Mouse (Mus musculus): ENCODE data around the gene Tmem131l. TPM values are rescaled to one million over a fixed set of nuclear protein-coding genes. Genes with fewer than 3 reads are reported as not detected.
"Not testable (repeated sequence)": the region's sequence is repeated elsewhere in the genome, so short reads cannot be mapped to it uniquely, and the experiment has no call there.

Gene Tmem131l
- polyA plus RNA-seq, 1 experiment from 2014 or later, result 32.0 TPM

- no peaks in the 10 kb centered on the region for H3K4me1 ChIP-seq
- H3K9me3 ChIP-seq (replicated peaks), result no peaks in the 10 kb centered on the region
- no peaks in the 10 kb centered on the region for H3K27me3 ChIP-seq (replicated peaks)
- peaks cover 41% of the 10 kb centered on the region for H3K36me3 ChIP-seq
- H3K9ac ChIP-seq, result no peak overlapping the region
- ATAC-seq, result no peak
- 54% methylated on average over 3 of the region's 3 CpGs for WGBS (ENCODE audit: insufficient replicate concordance)
- H3K27ac ChIP-seq, result no peak overlapping the region
- H3K4me2 ChIP-seq, result no peak overlapping the region
- H3K4me3 ChIP-seq, result no peak overlapping the region
Observed at GRCm38 (mm10) chr3:83895811-83896210, 144.2 kb downstream of the Tmem131l start.

DNA sequence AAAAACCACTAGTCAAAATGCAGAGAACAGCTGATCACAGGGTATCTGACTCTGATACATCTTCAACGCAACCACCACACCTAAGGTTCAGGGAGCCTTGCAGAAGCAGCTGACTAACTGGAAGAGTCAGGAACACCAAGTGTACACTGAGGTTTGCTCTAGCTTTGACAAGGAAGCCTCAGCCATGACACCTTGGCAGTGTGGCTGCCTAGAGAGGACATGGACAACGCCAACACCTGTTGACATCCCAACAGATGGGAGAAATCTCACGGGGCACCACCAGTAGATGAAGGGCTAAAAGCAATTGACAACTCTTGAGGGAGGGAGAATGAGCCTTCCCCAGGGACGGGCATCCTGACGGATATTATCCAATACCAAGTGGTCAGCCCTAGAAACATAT is 144.9 kb downstream of the Tmem131l start:
- no peak overlapping the region for H3K9ac ChIP-seq
- H3K4me3 ChIP-seq, result no peak overlapping the region
- 86% methylated on average over 5 of the region's 5 CpGs for WGBS (ENCODE audit: insufficient replicate concordance)
- H3K4me1 ChIP-seq, result no peaks in the 10 kb centered on the region
- no peak overlapping the region for H3K4me2 ChIP-seq
- H3K27ac ChIP-seq, result no peak overlapping the region
- ATAC-seq, result no peak
- peaks cover 34% of the 10 kb centered on the region for H3K36me3 ChIP-seq
- H3K27me3 ChIP-seq (replicated peaks), result no peaks in the 10 kb centered on the region
- no peaks in the 10 kb centered on the region for H3K9me3 ChIP-seq (replicated peaks)

- Histone ChIP-seq H3K9me3 (replicated peaks) (no peaks in the 10 kb centered on the region), H3K27me3 (replicated peaks) (no peaks in the 10 kb centered on the region), H3K27ac (no peak overlapping the region), H3K9ac (no peak overlapping the region), H3K4me1 (no peaks in the 10 kb centered on the region), H3K4me2 (no peak overlapping the region), H3K36me3 (no peaks in the 10 kb centered on the region), H3K4me3 (no peak overlapping the region)
- no peak for ATAC-seq
- WGBS (ENCODE audit: insufficient replicate concordance), result 40% methylated on average over 2 of the region's 2 CpGs
Observed at GRCm38 (mm10) chr3:83885163-83885562, 154.8 kb downstream of the Tmem131l start.

DNA sequence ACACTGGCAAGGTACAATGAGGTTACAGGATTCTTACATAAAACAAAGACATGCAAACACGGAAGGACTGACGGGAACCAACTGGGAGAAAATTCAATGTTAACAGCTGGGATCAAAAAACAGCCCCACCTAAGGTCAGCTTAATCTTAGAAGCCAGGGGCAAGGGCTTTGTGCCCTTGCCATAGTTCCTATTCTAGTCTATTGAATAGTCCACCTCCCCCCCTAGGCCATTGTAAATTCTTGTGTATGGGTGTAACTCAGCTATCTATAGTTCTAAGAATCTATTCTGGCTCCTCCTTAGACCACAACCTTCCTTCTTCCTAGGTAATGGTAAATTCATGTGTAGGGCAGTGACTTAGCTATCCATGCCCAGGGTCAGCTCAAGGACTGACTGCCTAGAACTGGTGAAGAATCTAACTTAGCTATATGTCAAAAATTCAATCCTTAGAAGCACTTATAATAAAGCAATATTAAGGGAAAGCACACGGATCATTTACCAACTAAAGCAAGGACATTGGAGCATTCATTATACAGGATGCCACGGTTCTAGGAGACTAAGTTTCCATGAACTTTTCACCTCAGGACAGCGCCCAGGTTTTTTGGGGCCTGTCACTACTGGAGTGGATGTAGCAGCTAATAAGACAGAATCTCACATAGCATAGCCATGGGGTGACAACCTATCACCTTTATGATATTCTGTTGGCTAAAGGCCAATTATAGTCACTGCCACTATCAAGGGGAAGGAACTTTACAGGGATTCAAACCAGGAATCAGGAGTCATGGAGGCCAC is 160.5 kb downstream of the Tmem131l start:
- not testable (repeated sequence) for H3K9me3 ChIP-seq (replicated peaks); H3K36me3 ChIP-seq; H3K27ac ChIP-seq; H3K27me3 ChIP-seq (replicated peaks); H3K4me2 ChIP-seq; H3K4me3 ChIP-seq; H3K4me1 ChIP-seq; H3K9ac ChIP-seq; ATAC-seq
- 71% methylated on average over 5 of the region's 5 CpGs for WGBS (ENCODE audit: insufficient replicate concordance)

DNA sequence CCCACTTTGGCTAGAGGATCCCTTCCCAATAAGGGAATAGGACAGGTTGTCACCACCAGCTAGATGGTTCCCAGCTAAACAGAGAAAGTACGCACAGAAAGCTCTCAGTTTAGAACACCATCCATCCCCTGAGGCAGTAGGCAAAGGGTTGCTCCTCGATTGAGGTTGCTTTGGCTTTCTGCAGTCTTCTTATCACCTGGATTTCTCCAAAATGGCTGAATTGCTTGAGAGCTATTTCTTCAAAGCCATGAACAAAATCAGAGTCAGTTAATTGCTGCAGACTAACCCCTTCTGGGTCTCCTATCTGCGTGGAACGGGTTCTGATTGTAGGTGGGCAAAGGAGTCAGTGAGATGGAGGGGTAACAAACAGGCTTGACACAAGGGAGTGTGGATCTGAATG is 161.2 kb downstream of the Tmem131l start:
- H3K36me3 ChIP-seq, result no peaks in the 10 kb centered on the region
- no peaks in the 10 kb centered on the region for H3K4me1 ChIP-seq
- ATAC-seq, result no peak
- H3K27me3 ChIP-seq (replicated peaks), result no peaks in the 10 kb centered on the region
- H3K4me3 ChIP-seq, result no peak overlapping the region
- H3K4me2 ChIP-seq, result no peak overlapping the region
- no peaks in the 10 kb centered on the region for H3K9me3 ChIP-seq (replicated peaks)
- no peak overlapping the region for H3K9ac ChIP-seq
- no peak overlapping the region for H3K27ac ChIP-seq
- 79% methylated on average over 4 of the region's 4 CpGs for WGBS (ENCODE audit: insufficient replicate concordance)

DNA sequence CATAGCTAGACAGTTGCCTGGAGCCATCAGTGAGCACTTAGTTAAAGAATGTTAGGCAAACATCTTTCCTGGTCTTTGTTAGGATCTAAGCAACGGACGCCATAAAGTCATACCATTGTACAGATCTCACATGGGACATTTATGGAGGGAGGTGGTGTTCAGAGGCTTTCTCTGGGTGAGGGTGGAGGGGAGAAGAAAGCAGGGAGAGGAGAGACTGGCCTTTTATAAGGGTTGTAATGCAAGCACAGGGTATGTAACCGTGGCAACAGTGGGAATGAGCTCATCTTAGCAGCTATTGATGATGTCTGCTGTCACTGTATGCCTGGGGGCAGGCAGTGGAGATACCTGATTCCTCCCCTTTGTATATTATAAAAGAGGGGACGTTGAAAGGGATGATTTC is 163.7 kb downstream of the Tmem131l start:
- no peaks in the 10 kb centered on the region for H3K36me3 ChIP-seq
- 64% methylated on average over 4 of the region's 4 CpGs for WGBS (ENCODE audit: insufficient replicate concordance)
- no peak overlapping the region for H3K4me3 ChIP-seq
- H3K27ac ChIP-seq, result no peak overlapping the region
- no peaks in the 10 kb centered on the region for H3K27me3 ChIP-seq (replicated peaks)
- no peaks in the 10 kb centered on the region for H3K4me1 ChIP-seq
- no peak for ATAC-seq
- no peak overlapping the region for H3K9ac ChIP-seq
- H3K9me3 ChIP-seq (replicated peaks), result no peaks in the 10 kb centered on the region
- H3K4me2 ChIP-seq, result no peak overlapping the region

GRCm38 (mm10) chr3:83875078-83875477 is 164.9 kb downstream of the Tmem131l start:
- 61% methylated on average over 2 of the region's 2 CpGs for WGBS (ENCODE audit: insufficient replicate concordance)
- H3K27ac ChIP-seq; H3K4me2 ChIP-seq; H3K9me3 ChIP-seq (replicated peaks); H3K4me1 ChIP-seq; H3K9ac ChIP-seq; ATAC-seq; H3K36me3 ChIP-seq; H3K4me3 ChIP-seq; H3K27me3 ChIP-seq (replicated peaks): not testable (repeated sequence)

DNA sequence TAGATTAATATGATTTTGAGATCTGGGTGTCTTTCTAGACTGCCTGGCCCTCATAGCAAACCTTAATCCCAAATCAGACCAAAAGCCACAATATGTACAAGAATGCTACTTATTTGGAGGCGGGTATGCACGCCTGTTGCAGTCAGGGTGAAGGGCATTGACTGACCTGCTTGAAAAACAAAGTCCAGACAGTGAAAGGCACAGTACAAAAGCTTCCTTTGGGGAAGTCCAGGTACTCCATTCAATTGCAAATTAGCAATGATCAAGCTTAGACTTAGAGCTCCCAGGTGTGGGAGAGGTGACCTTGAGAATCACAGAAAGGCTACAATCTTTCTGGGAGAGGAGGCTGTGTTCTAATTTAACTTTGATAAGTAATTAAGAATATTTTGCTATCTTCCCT is 167.1 kb downstream of the Tmem131l start:
- not testable (repeated sequence) for H3K36me3 ChIP-seq; H3K27ac ChIP-seq; H3K4me1 ChIP-seq; H3K4me3 ChIP-seq; H3K9me3 ChIP-seq (replicated peaks); ATAC-seq; H3K4me2 ChIP-seq; H3K9ac ChIP-seq; H3K27me3 ChIP-seq (replicated peaks)
- 65% methylated on average over 2 of the region's 2 CpGs for WGBS (ENCODE audit: insufficient replicate concordance)

DNA sequence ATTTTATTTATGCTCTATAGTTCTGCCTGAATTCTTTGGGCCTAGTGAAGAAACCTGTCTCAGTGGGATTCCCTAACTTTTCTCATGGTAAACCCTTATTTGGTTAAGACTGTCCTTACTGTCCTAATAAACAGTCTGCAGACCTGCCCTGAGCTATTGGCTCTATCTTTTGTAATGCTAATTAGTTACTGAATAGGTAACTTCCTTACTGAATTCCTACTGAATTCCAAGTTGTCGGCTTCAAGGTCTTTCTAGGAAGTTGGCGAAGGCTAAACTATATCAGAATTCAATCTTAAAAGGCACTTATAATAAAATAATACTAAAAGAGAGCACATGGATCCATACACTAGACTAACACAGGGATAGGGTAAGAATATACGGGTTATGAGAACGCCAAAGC is 168.0 kb downstream of the Tmem131l start:
- not testable (repeated sequence) for H3K9me3 ChIP-seq (replicated peaks); H3K36me3 ChIP-seq; H3K4me2 ChIP-seq; H3K27me3 ChIP-seq (replicated peaks); ATAC-seq; H3K27ac ChIP-seq; H3K4me1 ChIP-seq; H3K9ac ChIP-seq; H3K4me3 ChIP-seq
- 85% methylated on average over 4 of the region's 4 CpGs for WGBS (ENCODE audit: insufficient replicate concordance)

DNA sequence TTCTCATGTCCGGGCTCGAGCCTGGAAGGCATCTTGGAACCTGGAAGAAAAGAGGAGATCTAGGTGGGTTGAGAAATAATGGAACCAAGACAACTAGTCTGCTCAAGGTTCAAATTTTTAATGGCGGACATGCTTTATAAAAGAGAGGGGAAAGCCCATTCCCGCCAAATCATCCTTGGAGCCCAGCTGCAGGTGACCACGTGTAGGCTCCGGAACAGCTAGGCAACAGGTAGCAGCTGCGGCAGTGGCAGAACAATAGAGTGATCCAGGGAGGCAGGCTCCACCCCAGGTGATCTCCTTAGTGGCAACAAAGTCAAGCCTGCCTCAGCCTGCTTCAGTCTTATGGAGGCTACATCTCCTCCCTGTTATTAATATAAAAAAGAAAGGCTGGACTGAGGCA is 168.4 kb downstream of the Tmem131l start:
- not testable (repeated sequence) for H3K4me1 ChIP-seq; H3K4me2 ChIP-seq; H3K9ac ChIP-seq; H3K4me3 ChIP-seq; ATAC-seq; H3K27ac ChIP-seq; H3K9me3 ChIP-seq (replicated peaks); H3K36me3 ChIP-seq; H3K27me3 ChIP-seq (replicated peaks)
- WGBS (ENCODE audit: insufficient replicate concordance), result 72% methylated on average over 7 of the region's 7 CpGs

DNA sequence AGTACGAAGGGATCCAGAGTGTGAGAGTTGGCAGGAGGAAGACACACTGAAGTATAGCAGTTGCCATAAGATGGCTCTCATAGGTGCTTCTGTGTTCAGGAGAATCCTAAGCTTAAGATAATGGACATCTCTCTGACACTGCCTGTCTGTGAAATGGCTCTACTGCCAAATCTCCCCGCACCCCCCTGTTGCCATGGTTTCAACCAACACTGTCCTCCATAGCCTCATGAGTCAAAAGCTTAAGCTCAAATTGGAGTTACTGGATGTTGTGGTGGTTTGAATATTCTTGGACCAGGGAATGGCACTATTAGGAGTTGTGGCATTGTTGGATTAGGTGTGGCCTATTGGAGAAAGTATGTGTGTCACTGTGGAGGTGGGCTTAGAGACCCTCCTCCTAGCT is 170.2 kb downstream of the Tmem131l start:
- H3K9me3 ChIP-seq (replicated peaks), result no peaks in the 10 kb centered on the region
- no peak for ATAC-seq
- H3K4me3 ChIP-seq, result no peak overlapping the region
- H3K4me1 ChIP-seq, result no peaks in the 10 kb centered on the region
- H3K27ac ChIP-seq, result no peak overlapping the region
- no peaks in the 10 kb centered on the region for H3K27me3 ChIP-seq (replicated peaks)
- no peak overlapping the region for H3K9ac ChIP-seq
- H3K4me2 ChIP-seq, result no peak overlapping the region
- WGBS (ENCODE audit: insufficient replicate concordance), result 85% methylated on average over 2 of the region's 2 CpGs
- H3K36me3 ChIP-seq, result no peaks in the 10 kb centered on the region

DNA sequence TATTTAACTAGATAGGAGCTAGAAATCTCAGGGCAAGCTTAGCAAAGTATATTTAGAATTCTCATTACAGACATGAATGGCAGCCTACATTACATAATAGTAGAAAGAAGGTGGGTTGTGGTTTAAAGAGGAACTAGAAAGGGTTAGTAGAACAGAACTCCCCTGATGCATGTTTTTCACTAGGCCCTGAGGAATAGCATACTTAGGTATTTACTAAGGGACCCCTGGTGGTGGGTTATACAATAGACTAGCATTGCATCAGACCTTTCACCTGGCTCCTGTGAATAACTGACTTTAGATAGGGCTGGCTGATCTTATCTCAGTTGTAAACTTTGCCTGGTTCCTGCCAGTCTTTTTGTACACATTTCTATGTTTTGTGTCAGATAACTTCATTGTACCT is 172.9 kb downstream of the Tmem131l start:
- not testable (repeated sequence) for H3K27ac ChIP-seq; H3K9me3 ChIP-seq (replicated peaks); H3K27me3 ChIP-seq (replicated peaks); H3K4me2 ChIP-seq; ATAC-seq; H3K9ac ChIP-seq; H3K36me3 ChIP-seq; H3K4me3 ChIP-seq; H3K4me1 ChIP-seq

GRCm38 (mm10) chr3:83865216-83865615 is 174.8 kb downstream of the Tmem131l start:
- H3K4me3 ChIP-seq, result no peak overlapping the region
- no peak overlapping the region for H3K27ac ChIP-seq
- H3K9ac ChIP-seq, result no peak overlapping the region
- no peaks in the 10 kb centered on the region for H3K9me3 ChIP-seq (replicated peaks)
- peak; percentile 35; the same call in 1 of the 2 replicates for ATAC-seq
- H3K4me2 ChIP-seq, result no peak overlapping the region
- 79% methylated on average over 2 of the region's 2 CpGs for WGBS (ENCODE audit: insufficient replicate concordance)
- H3K4me1 ChIP-seq, result 0 out of 2 replicates have a peak, but pooled peaks cover 6% of the 10 kb centered on the region
- no peaks in the 10 kb centered on the region for H3K27me3 ChIP-seq (replicated peaks)
- no peaks in the 10 kb centered on the region for H3K36me3 ChIP-seq
